Mouse (Mus musculus) hindbrain, embryonic 15.5 days (tissue): ENCODE data around the gene Sox8. TPM values are rescaled to one million over a fixed set of nuclear protein-coding genes. Genes with fewer than 3 reads are reported as not detected.

Source experiments
- ATAC-seq: fragments of 200-750 bp; cut with Nextera tagmentation; 2 replicates; pipeline ENCODE4 v1.8.0; 2017; ENCODE audit warnings: low read depth, moderate number of reproducible peaks, moderate TSS enrichment; ENCODE audit not compliant: low FRiP score
- H3K27ac ChIP-seq: fragments of 300-500 bp; sonication (generic); replicated peaks from 2 replicates; pipeline ENCODE4 v1.5.1; 2015; ENCODE audit warnings: mild to moderate bottlenecking, inconsistent platforms
- H3K27me3 ChIP-seq: fragments of 300-500 bp; sonication (generic); 2 replicates; pipeline ENCODE4 v1.6.1; 2015; ENCODE audit warnings: control low read depth, inconsistent platforms
- H3K36me3 ChIP-seq: fragments of 300-500 bp; sonication (generic); 2 replicates; pipeline ENCODE4 v1.6.1; 2015; ENCODE audit warnings: control low read depth, inconsistent platforms
- H3K4me1 ChIP-seq: fragments of 300-500 bp; sonication (generic); replicated peaks from 2 replicates; pipeline ENCODE4 v1.6.1; 2015; ENCODE audit warnings: control low read depth, inconsistent platforms
- H3K4me2 ChIP-seq: fragments of 300-500 bp; sonication (generic); 2 replicates; pipeline ENCODE4 v1.6.1; 2015; ENCODE audit warnings: moderate library complexity, mild to moderate bottlenecking, inconsistent platforms
- H3K4me3 ChIP-seq: fragments of 300-500 bp; sonication (generic); 2 replicates; pipeline ENCODE4 v1.5.1; 2015; ENCODE audit warnings: mild to moderate bottlenecking, inconsistent platforms
- H3K9ac ChIP-seq: fragments of 300-500 bp; sonication (generic); 2 replicates; pipeline ENCODE4 v1.6.1; 2015; ENCODE audit warnings: inconsistent platforms
- H3K9me3 ChIP-seq: fragments of 300-500 bp; sonication (generic); 2 replicates; pipeline ENCODE4 v1.6.1; 2016; ENCODE audit warnings: control low read depth, inconsistent platforms
- WGBS: fragments of 180-500 bp; shearing (Covaris S2); methylation state at CpG from one replicate; pipeline ENCODE4 v1.1.7; 2015; 5-methylcytosine and 5-hydroxymethylcytosine counted together
- polyA plus RNA-seq: library from polyadenylated mRNA; unstranded; fragments of >200 nt; fragmentation: Nextera tagmentation; extraction: Ambion mirVana; gene quantifications from 2 replicates; pipeline ENCODE4 v1.2.1, GENCODE M21; 2015

Gene Sox8
- polyA plus RNA-seq, 1 experiment from 2014 or later = 23.8 TPM

DNA sequence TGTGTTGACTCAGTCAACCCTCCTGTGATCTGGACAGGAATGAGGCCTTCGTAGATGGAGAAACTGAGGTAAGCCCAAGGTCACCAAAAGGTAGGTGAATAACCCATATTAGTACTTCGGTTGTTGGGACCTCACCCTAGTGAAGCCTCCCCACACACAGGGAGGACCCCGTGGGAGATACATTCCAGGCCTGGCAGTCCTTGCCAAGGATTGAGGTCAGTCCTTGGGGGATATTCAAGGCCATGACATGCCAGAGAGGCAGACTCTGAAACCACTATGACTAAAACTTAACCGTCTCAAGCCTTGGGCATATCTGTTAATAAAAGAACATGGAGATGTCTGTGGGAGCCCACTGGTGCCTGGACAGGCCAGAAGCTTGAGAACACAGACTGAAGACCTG, 28.7 kb downstream of the Sox8 start:
- Histone ChIP-seq H3K36me3 (no peaks in the 10 kb centered on the region), H3K9me3 (no peaks in the 10 kb centered on the region), H3K27ac (no peak overlapping the region), H3K4me2 (no peak overlapping the region), H3K4me3 (no peak overlapping the region), H3K4me1 (peaks cover 4% of the 10 kb centered on the region), H3K9ac (no peak overlapping the region), H3K27me3 (no peaks in the 10 kb centered on the region)
- no peak for ATAC-seq
- 89% methylated on average over 4 of the region's 4 CpGs for WGBS

DNA sequence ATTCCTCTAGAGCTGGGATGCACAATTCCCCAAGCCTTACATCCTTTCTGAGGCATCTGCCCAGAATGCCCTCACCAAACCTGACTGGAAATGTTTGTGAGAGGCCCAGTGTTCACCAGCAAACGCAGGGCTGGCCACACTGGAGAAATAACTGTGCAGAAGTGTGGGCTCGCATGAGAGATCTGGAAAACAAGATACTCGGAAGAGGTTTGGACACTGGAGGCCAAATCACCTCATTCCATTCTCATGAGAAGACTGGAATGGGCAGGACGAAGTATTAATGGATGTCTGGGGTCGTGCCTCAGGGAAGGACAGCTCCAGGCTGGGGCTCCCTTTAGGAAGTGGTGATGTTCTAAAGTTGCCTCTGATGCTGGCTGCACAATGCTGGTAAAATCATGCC, 29.8 kb downstream of the Sox8 start:
- Histone ChIP-seq H3K4me1 (peaks cover 4% of the 10 kb centered on the region), H3K4me2 (no peak overlapping the region), H3K27ac (no peak overlapping the region), H3K36me3 (no peaks in the 10 kb centered on the region), H3K9ac (no peak overlapping the region), H3K4me3 (no peak overlapping the region), H3K9me3 (no peaks in the 10 kb centered on the region), H3K27me3 (no peaks in the 10 kb centered on the region)
- WGBS = 88% methylated on average over 5 of the region's 5 CpGs
- no peak for ATAC-seq

DNA sequence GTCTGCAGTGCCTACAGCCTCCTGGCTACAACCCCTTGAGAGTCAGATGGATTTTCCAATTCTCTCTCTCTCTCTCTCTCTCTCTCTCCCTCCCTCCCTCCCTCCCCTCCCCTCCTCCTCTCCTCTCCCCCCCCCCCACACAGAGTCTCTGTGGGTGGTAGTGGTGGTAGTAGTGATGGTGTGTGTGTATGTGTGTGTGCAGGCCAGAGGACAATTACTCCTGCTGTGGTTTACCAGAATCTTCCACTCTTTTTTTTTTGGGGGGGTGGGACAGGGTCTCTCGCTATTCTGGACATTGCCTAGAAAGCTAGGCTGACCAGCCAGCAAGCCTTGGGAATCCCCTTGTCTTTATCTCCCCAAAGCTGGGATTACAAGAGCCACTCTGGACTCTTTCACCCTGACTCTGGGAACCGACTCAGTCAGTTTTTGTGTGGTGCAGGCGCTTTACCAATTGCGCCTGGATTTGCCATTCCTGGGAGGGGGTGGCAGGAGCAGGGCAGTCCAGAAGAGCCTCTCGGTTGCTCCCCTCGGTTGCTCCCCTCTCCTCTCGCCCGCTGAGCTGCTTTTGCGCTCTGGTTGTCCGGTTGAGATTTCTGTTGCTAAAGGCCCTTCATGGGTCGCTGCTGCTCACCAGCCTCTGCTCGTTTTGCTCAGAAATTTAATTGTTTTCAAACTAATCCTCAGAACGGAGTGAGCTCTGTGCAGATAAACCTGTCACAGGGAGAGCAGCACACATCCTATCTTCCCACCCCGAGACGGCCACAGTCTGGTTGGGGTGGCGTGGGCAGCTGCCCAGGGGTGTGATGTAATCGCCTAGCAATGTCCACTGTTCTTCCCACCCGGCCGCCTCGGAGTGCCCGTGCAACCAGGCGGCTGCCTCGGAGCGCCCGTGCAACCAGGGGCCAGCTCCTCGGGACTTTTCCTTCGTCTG, 31.3 kb downstream of the Sox8 start:
- Histone ChIP-seq H3K9ac (no peak overlapping the region), H3K4me3 (no peak overlapping the region), H3K9me3 (no peaks in the 10 kb centered on the region), H3K36me3 (no peaks in the 10 kb centered on the region), H3K4me2 (peak overlapping the region; percentile 26), H3K27ac (peak overlapping the region; percentile 46), H3K4me1 (peaks cover 4% of the 10 kb centered on the region), H3K27me3 (no peaks in the 10 kb centered on the region)
- WGBS = 30% methylated on average over 27 of the region's 27 CpGs
- peak; percentile 74 for ATAC-seq

GRCm38 (mm10) chr17:25530357-25531022, 40.0 kb downstream of the Sox8 start:
- Histone ChIP-seq H3K27me3 (no peaks in the 10 kb centered on the region), H3K36me3 (no peaks in the 10 kb centered on the region), H3K9me3 (no peaks in the 10 kb centered on the region), H3K27ac (no peak overlapping the region), H3K4me3 (no peak overlapping the region), H3K9ac (no peak overlapping the region), H3K4me1 (0 out of 2 replicates have a peak, but pooled peaks cover 2% of the 10 kb centered on the region), H3K4me2 (no peak overlapping the region)
- 56% methylated on average over 8 of the region's 8 CpGs for WGBS
- no peak; the same call in 1 of the 2 replicates for ATAC-seq

DNA sequence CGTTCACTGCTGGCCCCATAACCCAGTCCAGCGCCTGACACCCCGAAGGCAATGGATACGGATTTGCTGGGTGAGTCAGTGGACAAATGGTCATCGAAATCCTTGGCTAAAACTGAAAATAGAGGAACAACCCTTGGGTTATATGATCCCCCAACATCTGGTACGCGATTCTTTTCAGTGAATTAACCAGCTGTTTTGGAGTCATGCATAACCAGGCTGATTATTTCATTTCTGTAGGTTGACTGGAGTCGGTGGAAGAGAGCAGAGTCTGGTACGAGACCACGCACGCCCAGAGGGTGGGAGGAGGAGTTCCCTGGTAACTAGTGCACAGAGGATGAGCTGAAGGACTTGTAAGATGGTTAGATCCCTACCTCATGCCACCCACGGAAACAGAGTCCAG, 48.4 kb downstream of the Sox8 start:
- WGBS = 88% methylated on average over 12 of the region's 12 CpGs
- no peak for ATAC-seq
- Histone ChIP-seq H3K27me3 (no peaks in the 10 kb centered on the region), H3K4me1 (peaks cover 8% of the 10 kb centered on the region; the same call in 1 of the 2 replicates), H3K9me3 (no peaks in the 10 kb centered on the region), H3K4me2 (no peak overlapping the region), H3K4me3 (no peak overlapping the region), H3K27ac (no peak overlapping the region), H3K36me3 (no peaks in the 10 kb centered on the region), H3K9ac (no peak overlapping the region)

DNA sequence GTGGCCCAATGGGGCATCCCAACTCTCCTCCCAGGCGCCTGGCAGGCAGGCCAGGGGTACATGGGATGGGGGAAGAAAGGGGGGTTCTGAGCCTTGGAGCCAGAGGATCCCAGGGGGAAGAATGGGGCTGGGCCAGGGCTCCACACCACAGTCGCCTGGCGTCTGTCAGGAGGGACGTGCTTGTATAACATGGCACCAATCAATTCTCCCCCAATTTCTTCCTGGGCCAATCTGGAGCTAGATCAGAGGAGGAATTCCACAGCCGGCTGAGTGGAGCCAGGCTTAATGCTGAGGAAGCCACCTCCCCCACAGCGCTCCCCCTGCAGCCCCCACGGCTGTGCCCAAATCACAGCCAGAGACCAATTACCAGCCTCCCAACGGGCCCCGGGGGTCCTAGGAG, 50.0 kb downstream of the Sox8 start:
- Histone ChIP-seq H3K9ac (no peak overlapping the region), H3K36me3 (no peaks in the 10 kb centered on the region), H3K27ac (no peak overlapping the region), H3K9me3 (no peaks in the 10 kb centered on the region), H3K27me3 (no peaks in the 10 kb centered on the region), H3K4me3 (no peak overlapping the region), H3K4me2 (no peak overlapping the region), H3K4me1 (peaks cover 8% of the 10 kb centered on the region; the same call in 1 of the 2 replicates)
- WGBS = 45% methylated on average over 9 of the region's 9 CpGs
- peak; percentile 45 for ATAC-seq

- Histone ChIP-seq H3K4me3 (no peak overlapping the region), H3K27ac (no peak overlapping the region), H3K9ac (no peak overlapping the region), H3K4me2 (no peak overlapping the region), H3K36me3 (no peaks in the 10 kb centered on the region), H3K4me1 (peaks cover 8% of the 10 kb centered on the region; the same call in 1 of the 2 replicates), H3K27me3 (no peaks in the 10 kb centered on the region), H3K9me3 (no peaks in the 10 kb centered on the region)
- peak; percentile 53 for ATAC-seq
- 59% methylated on average over 5 of the region's 5 CpGs for WGBS
Measured at GRCm38 (mm10) chr17:25519511-25519910, 51.0 kb downstream of the Sox8 start.

- H3K9me3 ChIP-seq = no peaks in the 10 kb centered on the region
- peaks cover 8% of the 10 kb centered on the region; the same call in 1 of the 2 replicates for H3K4me1 ChIP-seq
- no peak overlapping the region for H3K4me2 ChIP-seq
- no peaks in the 10 kb centered on the region for H3K27me3 ChIP-seq
- 47% methylated on average over 17 of the region's 17 CpGs for WGBS
- ATAC-seq = peak; percentile 62
- no peak overlapping the region for H3K9ac ChIP-seq
- H3K36me3 ChIP-seq = no peaks in the 10 kb centered on the region
- 0 out of 2 replicates have a peak overlapping the region, but pooled peaks have one; percentile 5 for H3K27ac ChIP-seq
- H3K4me3 ChIP-seq = no peak overlapping the region
Measured at GRCm38 (mm10) chr17:25518144-25518543, 52.3 kb downstream of the Sox8 start.

DNA sequence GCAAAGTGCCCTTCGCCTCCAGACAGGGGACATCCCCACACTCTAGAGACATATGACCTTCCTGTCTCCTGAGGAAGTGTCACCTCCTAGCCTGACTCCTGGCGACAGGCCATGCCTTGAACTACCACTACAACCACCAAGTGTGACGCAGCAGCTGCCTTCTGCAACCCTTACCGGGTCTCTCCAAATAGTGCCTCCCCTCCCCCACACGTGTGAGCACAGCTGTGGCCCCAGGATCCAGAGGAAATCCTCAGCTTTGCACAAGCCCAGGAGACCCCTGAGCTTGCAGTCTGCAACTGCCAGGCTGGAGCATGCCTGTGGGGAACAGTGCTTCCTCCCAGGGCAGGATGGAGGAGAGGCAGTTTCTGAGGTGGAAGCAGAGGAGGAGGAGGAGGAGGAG, 54.2 kb downstream of the Sox8 start:
- H3K4me2 ChIP-seq = no peak overlapping the region
- H3K4me3 ChIP-seq = no peak overlapping the region
- ATAC-seq = no peak
- no peak overlapping the region for H3K27ac ChIP-seq
- 35% methylated on average over 5 of the region's 5 CpGs for WGBS
- peaks cover 8% of the 10 kb centered on the region; the same call in 1 of the 2 replicates for H3K4me1 ChIP-seq
- no peaks in the 10 kb centered on the region for H3K27me3 ChIP-seq
- no peaks in the 10 kb centered on the region for H3K9me3 ChIP-seq
- no peak overlapping the region for H3K9ac ChIP-seq
- H3K36me3 ChIP-seq = no peaks in the 10 kb centered on the region

Other genes with a start within 250 kb of the Sox8 start
- gene Tpsab1, start 225.1 kb downstream of the Sox8 start, polyA plus RNA-seq = not detected in 2 replicates
- gene Tpsb2, start 204.4 kb downstream of the Sox8 start, polyA plus RNA-seq = 0.14 and 0.23 TPM in 2 replicates
- gene Tpsg1, start 201.4 kb downstream of the Sox8 start, polyA plus RNA-seq = 0.64 and 0.79 TPM in 2 replicates
- gene Cacna1h, start 136.9 kb downstream of the Sox8 start, polyA plus RNA-seq = 10.0 and 10.6 TPM in 2 replicates
- 1.1 and 1.3 TPM in 2 replicates for gene Tekt4, start 116.1 kb downstream of the Sox8 start, polyA plus RNA-seq
- 0.64 and 0.77 TPM in 2 replicates for gene Sstr5, start 73.4 kb downstream of the Sox8 start, polyA plus RNA-seq
- gene Lmf1, start 8.4 kb upstream of the Sox8 start, polyA plus RNA-seq = 23.8 and 25.1 TPM in 2 replicates
- 6.7 and 9.6 TPM in 2 replicates for gene Gng13, start 146.5 kb upstream of the Sox8 start, polyA plus RNA-seq
- 8.2 and 8.8 TPM in 2 replicates for gene Chtf18, start 156.7 kb upstream of the Sox8 start, polyA plus RNA-seq
- 28.7 and 30.1 TPM in 2 replicates for gene Rpusd1, start 157.0 kb upstream of the Sox8 start, polyA plus RNA-seq
- 0.05 TPM in 1 of 2 replicates, not detected in the other for gene Mslnl, start 165.4 kb upstream of the Sox8 start, polyA plus RNA-seq
- 0.84 TPM in 1 of 2 replicates, not detected in the other for gene Msln, start 183.7 kb upstream of the Sox8 start, polyA plus RNA-seq
- gene Narfl, start 203.1 kb upstream of the Sox8 start, polyA plus RNA-seq = 29.5 and 30.7 TPM in 2 replicates
- gene Haghl, start 215.0 kb upstream of the Sox8 start, polyA plus RNA-seq = 133 TPM in 2 replicates
- 0.31 and 0.48 TPM in 2 replicates for gene Ccdc78, start 215.9 kb upstream of the Sox8 start, polyA plus RNA-seq
- gene Fam173a, start 222.2 kb upstream of the Sox8 start, polyA plus RNA-seq = 90.1 and 95.7 TPM in 2 replicates
- gene AC134908.4, start 225.0 kb upstream of the Sox8 start, polyA plus RNA-seq = 2.0 TPM in 1 of 2 replicates, not detected in the other
- gene Metrn, start 226.4 kb upstream of the Sox8 start, polyA plus RNA-seq = 67.2 and 82.2 TPM in 2 replicates
- 38.2 and 45.0 TPM in 2 replicates for gene Fbxl16, start 238.4 kb upstream of the Sox8 start, polyA plus RNA-seq